ENCODE assay signal across 1 mouse cellular context in genomic region chr11:116197584-116197906, GRCm38 (mm10).
TF ChIP-seq lines count a peak whose summit lies in the region.

No protein-coding gene starts in this region.

TF ChIP-seq in CH12.LX, 34 proteins besides CTCF, POLR2A, EP300 and RAD21:
- no peak for TF ChIP-seq ZC3H11A (IDR thresholded peaks at IDR 0.05; ENCODE audit: low read depth, low read length)
- TF ChIP-seq ZKSCAN1 (IDR thresholded peaks at IDR 0.05; ENCODE audit: borderline replicate concordance, low read depth, low read length), result no peak
- TF ChIP-seq BHLHE40 (IDR thresholded peaks at IDR 0.05; ENCODE audit: low read depth, low read length), result no peak
- no peak for TF ChIP-seq TBP (conservative IDR thresholded peaks at IDR 0.05; ENCODE audit: low read depth, low read length)
- TF ChIP-seq GABPA (IDR thresholded peaks at IDR 0.05; ENCODE audit: insufficient replicate concordance, low read depth, low read length), result no peak
- no peak for TF ChIP-seq ZNF384 (IDR thresholded peaks at IDR 0.05; ENCODE audit: low read depth, low read length)
TF ChIP-seq in CH12.LX: peak in this region for 0.
